Mouse (Mus musculus) heart, adult 9 months (tissue): ENCODE measurements around the gene Mta3.

Experiments used
- DNase-seq, 2 experiments: peaks; one replicate each; pipeline ENCODE4 v3.0.0; 2022; ENCODE audit warnings: low spot score in 2 of 2

The Mta3 gene

DNA sequence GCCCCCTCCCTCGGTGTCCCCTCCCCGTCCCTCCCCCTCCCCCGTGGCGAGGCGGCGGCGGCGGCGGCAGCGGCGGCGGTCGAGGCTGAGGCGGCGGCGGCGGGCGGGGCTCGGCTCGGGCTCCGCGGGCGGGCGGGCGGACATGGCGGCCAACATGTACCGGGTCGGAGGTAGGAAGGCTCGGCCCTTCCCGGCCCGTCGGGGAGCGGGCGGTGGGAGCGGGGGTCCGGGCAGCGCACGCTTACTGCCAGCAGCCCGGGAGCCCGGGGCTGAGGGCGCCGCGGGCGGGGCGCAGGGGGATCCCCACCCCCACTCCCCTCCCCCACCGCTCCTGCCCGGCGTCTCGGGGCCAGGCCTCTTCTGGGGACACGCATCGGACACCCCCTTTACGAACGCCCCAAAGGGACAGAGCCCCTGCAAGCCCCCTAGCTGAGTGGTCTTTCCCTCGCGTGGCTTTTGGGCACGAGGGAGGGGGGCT is at the start of gene Mta3:
Gene Mta3 (plus strand): TSS at position 48 of the 478 bp plus-strand sequence.
- DNase-seq: peak; percentile 55 to 62

GRCm38 (mm10) chr17:83657375-83657774 is 48.6 kb upstream of the Mta3 start:
- no peak for DNase-seq

GRCm38 (mm10) chr17:83658943-83659342 is 47.0 kb upstream of the Mta3 start:
- no peak for DNase-seq

DNA sequence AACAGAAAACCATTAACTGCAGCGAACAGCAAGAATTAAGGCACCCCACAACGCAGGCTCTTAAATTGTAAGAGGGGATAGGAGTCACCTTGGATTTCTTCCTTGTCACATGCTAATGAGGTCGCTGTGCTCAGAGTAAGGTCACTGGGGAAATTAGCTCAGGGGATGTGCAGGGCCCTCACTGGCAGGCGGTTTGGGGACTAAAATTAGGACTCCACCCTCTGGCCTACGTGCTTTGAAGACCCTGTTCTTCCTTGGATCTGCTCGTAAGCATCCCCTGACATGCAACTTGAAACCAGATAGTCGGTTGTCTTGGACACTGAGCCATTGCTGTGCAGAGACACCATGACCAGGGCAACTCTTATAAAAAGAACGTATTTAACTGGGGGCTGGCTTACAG is 41.2 kb upstream of the Mta3 start:
- no peak for DNase-seq

DNA sequence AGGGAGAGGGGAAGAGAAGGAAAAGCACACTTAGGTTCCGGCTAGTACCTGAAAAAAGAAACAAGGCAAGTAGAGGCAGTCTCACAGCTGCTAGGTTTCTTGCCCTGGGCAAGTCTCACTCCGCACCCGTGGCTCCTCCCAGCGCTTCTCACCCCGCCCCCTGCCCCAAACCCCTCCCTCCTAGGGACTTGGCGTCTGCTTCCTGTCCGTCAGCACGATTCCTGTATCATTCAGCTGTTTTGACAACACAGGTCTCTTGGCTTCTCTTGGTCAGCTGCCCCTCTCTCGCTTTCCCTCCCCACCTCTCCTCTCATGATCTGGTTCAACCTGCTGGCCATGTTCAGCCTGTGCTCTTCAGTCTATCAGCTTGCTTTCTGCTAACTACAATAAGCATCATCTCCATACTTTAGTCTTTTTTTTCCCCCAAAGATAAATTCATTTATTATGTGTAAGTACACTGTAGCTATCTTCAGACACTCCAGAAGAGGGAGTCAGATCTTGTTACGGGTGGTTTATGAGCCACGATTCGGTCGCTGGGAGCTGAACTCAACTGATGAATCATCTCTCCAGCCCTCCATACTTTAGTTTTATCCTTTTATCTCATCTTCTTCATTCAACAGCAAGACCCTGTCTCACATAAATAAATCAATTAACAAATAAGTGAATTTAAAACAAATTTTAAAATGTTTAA is 39.2 kb upstream of the Mta3 start:
- DNase-seq: no peak

DNA sequence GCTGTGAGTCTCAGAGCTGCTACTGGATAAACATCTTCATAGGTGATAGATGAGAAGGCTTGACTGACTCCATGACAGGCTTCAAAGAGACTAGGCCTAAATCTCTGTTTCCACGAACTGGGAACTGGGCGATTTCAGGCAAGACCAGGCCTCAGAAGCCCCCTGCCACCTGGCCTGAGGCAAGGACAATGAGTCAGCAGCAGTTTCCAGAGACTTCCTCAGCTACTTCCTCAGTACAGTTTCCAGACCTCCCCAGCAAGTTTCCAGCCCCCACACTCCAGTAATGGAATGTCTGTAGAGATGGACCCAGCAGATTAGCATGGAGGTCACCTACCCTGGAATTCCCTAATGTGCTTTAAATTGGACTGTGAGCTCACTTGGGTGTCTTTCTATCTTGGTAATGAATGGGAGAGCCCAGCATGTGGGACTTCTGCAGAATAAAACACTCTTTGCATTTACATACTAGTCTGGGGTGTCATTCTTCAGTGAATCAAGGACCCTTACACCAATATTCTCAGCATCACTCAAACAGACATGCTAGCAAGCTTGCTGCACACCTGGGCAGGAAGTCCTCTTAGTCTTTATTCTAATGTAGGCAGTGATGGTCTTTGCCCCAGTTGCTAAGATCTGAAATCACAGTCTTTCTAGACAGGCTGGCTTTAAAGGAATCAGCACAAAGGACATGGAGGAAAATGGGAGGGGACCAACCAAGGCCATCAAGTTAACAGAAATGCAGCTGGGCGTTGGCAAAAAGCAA is 37.9 kb upstream of the Mta3 start:
- DNase-seq: no peak

DNA sequence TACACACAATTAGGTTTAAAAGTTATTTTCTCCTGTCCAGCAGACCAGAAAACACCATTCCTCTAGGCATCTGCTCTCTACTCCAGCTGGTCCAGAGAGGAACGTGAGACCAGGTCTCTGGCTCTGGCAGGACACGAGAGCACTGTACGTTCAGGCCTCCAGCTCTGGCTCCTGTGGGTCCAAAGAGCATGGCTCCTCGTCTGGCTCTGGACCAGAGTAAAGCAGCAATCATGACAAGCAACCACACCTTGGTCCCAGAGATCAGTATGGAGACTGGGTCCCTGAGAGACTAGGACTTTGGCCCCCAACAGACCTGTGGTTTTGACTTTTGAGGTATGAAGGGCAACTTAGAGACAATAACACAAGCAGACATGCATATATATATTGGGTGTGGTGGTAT is 33.3 kb upstream of the Mta3 start:
- DNase-seq: no peak

- DNase-seq: no peak
Observed at GRCm38 (mm10) chr17:83677370-83677769, 28.6 kb upstream of the Mta3 start.

DNA sequence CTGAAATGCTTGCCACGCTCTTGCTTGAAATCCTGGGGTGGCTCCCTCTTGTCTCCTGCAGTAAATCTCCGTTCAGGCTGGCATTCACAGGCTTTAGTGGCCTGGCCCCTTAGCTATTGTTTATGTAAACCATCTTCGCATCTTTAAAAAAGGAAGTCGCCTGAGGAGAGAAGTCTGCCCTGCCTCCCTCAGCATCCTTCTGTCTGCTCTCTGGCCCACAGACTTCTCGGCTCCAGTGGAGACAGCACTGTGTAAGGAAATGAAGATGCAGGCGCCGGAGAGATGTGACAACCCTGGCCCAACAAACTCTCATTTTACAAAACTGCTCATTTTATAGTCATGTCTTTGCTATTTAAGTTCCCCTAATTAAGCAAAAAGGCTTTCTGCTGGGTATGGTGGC is 24.0 kb upstream of the Mta3 start:
- DNase-seq: no peak

GRCm38 (mm10) chr17:83684475-83684874 is 21.5 kb upstream of the Mta3 start:
- DNase-seq: no peak

DNA sequence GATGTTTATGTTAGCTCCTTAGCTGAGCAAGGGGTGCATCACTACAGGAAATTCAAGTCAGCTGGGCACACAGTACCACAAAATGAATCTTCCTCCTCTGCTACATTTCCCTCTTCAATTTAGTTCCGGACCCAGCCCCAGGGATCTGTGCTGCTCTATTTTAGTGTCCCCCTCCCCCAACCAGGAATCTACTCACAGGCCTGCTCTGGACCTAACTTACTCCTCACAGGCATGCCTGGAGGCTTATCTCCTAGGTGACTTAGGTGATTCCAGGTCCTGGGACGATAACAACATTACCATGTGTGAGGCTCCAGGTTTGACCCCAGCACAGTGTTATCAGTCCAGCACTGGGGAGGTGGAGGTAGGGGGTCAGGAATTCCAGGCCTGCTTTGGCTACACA is 15.5 kb upstream of the Mta3 start:
- DNase-seq: no peak

- no peak for DNase-seq
Observed at GRCm38 (mm10) chr17:83691379-83691778, 14.6 kb upstream of the Mta3 start.

- DNase-seq: no peak
Observed at GRCm38 (mm10) chr17:83693941-83694340, 12.0 kb upstream of the Mta3 start.

DNA sequence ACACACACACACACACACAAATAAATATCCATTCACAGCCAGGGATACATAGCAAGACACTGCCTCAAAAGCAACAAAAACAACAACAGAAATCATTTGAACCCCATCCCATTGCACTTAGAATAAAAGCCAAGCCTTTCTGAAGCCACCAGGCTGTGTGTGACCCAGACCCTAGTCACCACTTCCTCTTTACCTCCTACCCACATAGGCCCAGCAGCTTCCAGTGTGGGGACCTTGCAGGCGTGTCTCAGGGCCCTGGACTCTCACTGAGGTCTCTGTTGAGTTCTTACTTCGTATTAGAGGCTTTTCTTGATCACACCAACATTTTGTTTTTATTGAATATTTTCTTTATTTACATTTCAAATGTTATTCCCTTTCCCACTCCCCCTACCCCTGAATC is 10.2 kb upstream of the Mta3 start:
- DNase-seq: no peak

GRCm38 (mm10) chr17:83699062-83699724 is 6.8 kb upstream of the Mta3 start:
- no peak for DNase-seq

DNA sequence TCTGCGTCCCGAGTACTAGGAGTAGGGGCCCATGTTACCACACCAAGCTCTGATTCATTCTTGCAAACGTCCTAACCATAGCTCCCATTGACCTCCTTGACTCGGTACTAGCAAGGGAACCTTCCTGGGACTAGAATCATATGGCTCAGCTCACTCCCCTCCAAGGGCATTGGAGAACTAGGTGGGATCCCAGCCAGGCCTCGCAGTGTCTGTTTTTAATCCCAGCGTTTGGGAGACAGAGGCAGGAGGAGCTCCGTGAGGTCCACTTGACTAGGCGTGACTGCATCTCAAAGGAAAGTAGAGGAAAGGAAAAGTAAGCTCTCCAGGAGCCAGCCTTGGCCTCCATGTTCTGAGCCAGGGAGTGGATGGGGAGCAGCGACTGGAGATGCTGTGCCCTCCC is 5.8 kb upstream of the Mta3 start:
- DNase-seq: no peak

DNA sequence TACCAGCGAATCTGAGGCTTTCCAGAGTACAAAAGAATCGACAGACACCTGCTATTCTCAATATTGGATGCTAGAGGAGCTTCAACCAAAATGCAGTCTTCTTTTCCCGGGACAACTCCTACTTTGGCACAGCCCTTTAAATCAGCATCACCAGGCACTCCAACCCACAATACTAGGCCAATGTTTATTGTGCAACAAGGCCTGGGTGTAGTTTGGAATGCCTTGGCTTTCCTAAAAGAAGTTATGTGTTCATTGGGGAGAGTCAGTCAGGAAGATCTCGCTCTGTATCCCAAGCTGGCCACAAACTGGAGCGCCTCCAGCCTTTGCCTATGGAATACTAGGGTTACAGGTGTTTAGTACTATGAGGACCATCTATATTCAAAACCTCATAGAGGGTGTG is 1.5 kb upstream of the Mta3 start:
- peak; percentile 40 to 47 for DNase-seq

- DNase-seq: peak; percentile 43 to 47
Observed at GRCm38 (mm10) chr17:83705352-83706115, 429 bp upstream of the Mta3 start.

DNA sequence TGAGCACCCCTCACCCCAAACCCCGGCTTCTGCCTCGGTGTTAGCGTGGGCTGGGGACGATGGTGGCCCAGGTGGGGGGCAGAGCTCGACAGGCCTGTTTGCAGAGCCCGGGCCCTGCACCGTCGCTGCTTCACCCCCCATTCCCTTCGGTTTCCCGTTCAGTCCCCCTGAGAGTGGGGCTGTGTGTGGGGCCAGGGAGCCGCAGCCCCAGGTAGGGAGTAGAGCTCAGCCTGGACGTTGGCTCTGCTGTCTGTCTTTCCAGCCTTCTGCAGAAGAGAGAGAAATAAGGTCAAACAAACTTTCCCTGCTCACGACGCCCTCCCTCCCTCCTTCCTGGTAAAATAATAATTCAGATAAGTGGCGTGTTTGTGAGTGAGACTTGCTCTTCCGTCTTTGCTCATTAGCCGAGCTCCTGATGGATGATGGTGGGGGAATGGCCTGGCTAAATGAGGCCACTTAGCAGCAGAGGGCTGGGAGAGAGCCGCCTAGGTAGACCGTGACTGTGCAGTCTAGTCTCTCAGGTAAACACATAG is 697 bp downstream of the Mta3 start:
- DNase-seq: peak; percentile 13 to 35

DNA sequence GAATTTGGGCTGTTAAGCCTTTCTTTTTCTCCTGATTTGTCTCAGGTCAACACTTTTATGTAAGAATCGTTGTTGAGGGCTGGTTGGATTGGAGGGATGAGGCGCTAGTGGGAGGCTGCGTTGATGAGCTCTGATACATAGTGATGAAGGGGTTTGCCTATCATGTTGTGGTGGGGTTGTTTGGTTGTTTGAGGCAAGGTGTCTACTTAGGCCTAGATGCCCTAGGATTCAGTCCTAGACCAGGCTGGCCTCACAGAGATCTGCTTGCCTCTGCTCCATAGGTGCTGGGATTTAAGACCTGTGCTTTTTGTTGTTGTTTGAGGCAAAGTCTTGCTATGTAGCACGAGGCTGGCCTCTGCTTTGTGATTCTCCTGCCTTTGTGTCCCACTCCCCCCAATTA is 1.4 kb downstream of the Mta3 start:
- DNase-seq: no peak

DNA sequence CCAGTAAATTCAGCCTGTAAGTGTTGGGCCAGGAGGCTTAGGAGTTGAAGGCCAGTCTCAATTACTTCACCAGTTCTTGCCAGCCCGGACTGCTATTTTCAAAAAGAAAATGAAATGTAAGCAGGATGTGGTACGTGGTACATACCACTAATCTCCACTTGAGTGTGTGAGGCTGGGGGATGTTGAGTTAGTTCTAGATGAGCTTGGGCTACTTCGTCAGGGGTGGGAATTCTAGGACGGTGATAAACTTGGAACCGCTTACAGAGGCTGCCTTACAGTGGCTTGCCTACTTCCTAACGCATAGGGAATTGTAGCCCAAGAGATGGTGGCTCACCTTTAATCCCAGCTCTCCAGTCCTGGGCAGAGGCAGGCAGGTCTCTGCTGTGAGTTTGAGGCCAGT is 1.9 kb downstream of the Mta3 start:
- DNase-seq: no peak

DNA sequence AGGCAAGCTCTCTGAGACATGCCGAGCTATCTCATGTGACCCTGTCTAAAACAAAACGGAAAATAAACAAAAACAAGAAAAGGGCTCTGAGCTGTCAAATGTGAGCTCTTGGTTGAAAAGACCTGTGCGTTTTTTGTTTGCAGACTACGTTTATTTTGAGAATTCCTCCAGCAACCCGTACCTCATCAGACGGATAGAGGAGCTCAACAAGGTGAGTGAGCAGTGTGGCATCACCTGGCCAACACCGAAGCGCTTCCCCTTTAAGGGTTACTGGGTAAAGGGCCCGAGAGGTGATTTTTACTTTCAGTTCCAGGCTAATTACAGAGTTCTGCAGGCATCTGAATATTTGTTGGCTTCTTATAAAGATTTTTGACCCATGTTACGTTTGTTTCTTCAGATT is 2.3 kb downstream of the Mta3 start:
- no peak for DNase-seq
